Mouse (Mus musculus) gastrocnemius, postnatal 25 days (tissue): Measurements from ENCODE around the gene Ski. TPM values are rescaled to one million over a fixed set of nuclear protein-coding genes. Genes with fewer than 3 reads are reported as not detected.

ENCODE experiments used
- total RNA-seq, 2 experiments: library from RNA; stranded (reverse); gene quantifications; 1 replicate in 1 of 2; 2 replicates in 1 of 2; pipeline ENCODE4 v1.2.3; 2021

The Ski gene
- total RNA-seq, 2 experiments from 2014 or later = 31.3 to 34.7 TPM

Other genes starting within 250 kb of the Ski start
- under 1 TPM; 0.05 to 0.21 TPM for gene Plch2, start 165.8 kb downstream of the Ski start, total RNA-seq
- 10 to 100 TPM; 11.3 to 14.6 TPM for gene Pex10, start 155.6 kb downstream of the Ski start, total RNA-seq
- 10 to 100 TPM; 44.8 to 51.3 TPM for gene Rer1, start 136.2 kb downstream of the Ski start, total RNA-seq
- 1 to 10 TPM; 2.2 to 2.4 TPM for gene Morn1, start 136.0 kb downstream of the Ski start, total RNA-seq
- gene Faap20, start 27.2 kb upstream of the Ski start, total RNA-seq = 1 to 10 TPM; 5.3 to 8.2 TPM
- 1 to 10 TPM; 1.5 to 3.8 TPM for gene Prkcz, start 138.8 kb upstream of the Ski start, total RNA-seq
- 1 to 10 TPM in 1 of 2 experiments, under 1 TPM in 1; 0.56 to 1.3 TPM for gene Gabrd, start 175.5 kb upstream of the Ski start, total RNA-seq
- under 1 TPM; 0.77 to 0.94 TPM for gene Cfap74, start 186.6 kb upstream of the Ski start, total RNA-seq
- 100 to 1,000 TPM; 262 to 263 TPM for gene Tmem52, start 246.5 kb upstream of the Ski start, total RNA-seq